Mouse (Mus musculus): ENCODE measurements at regions not wholly inside any gene's neighbourhood (a gene's known extent, or its start where the extent isn't known, plus 50 kb on each side); places are given as distances from the start of the nearest gene placed in this dataset.

DNA sequence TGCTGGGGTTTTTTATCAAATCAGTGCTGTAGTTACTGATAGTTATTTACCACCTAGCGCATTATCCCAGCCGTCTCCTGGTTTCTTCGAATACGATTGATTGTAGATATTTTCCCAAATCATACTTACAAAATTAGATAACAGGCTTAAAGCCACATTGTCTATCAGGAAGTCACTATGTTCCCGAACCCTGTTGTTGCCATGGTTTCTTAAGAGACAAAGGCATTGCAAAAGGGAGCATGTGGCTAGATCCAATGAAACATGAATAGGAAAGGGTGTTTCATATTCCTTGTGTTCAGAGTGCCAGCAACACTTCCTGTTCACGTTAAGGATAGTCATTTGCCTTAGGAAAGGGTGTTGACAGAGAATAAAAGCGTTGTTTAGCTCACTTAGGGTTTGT is 222.7 kb downstream of the Gm10260 start:
- DNase-seq (ENCODE audit: low spot score in 2 of 2): no peak
- intact Hi-C loops (cut with DNase I): no loop called here

DNA sequence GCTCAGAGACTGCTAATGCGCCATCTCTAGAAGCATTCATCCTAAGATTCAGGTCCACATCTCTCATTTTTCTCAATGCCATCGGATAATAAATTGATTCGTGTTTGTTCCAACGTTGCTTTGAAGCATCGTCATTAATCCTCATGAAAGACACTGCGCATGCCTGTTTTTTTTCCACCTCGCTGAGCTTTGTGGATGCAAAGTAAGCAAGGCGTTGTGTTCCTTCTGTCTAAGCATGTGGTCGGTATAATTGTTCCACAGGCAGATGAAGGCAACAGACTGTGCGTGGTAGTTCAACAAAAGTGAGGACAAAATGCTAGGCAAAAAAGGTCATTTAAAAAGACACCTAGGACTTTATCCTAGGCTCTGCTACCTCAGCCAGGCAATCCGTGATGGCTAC is 223.2 kb downstream of the Gm10260 start:
- intact Hi-C loops (cut with DNase I): no loop called here
- peak in 1 of 2 experiments; percentile 49 for DNase-seq (ENCODE audit: low spot score in 2 of 2)

DNA sequence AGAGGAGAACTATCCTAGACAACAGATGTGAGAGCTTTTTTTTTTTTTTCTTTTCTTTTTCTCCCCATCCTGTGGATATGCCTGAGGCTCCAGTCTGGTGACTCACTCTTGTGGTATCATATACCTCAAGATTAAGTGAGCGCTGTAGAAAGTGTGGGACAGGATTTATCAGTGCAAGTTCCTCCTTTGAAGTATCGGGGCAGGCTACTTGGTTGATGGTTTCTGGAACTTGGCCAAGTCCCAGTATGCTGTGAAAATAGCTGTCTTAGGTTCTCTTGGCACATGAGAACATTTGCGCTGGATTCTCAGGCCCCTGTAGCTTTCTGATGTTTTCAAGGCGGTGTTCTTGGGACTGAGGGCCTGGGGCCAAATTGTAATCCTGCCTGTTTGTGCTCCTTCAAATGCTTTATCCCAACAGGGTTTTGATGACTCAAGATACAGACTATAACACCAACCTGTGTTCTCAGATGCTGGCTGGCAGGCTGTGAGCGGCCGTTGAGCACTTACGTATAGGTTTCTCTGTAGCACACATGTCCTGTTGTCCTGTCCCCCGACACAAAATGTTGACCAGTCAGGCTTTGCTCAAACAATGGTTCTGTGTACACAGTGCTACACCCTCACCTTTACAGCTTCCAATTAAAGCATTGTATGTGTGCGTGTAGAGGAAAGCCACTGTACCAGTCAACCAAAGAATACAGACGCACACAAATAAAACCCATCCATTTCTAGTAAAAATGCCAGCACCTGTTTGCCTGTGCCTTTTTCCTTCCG is 226.4 kb downstream of the Gm10260 start:
- intact Hi-C loops (cut with DNase I): no loop called here
- DNase-seq (ENCODE audit: low spot score in 2 of 2): peak in 1 of 2 experiments; percentile 55

DNA sequence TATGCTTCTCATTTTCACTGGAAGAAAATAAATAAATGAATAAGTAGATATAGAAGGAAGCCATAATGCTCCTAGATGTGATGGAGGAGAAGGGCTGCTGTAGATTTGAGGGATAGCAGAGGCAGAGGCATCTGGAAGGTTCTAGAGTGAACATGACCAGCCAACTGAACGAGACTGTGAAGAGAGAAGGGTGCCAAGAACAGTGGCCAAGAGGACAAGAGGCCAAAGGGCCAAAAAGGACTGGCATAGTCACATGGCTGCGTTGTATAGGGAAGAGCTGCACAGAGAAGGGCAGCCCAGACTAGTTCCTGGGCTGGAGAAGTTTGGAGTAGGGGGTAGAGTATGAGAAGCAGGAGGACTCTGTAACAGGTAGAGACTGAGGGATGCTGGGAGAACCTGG is 229.3 kb downstream of the Gm10260 start:
- DNase-seq (ENCODE audit: low spot score in 2 of 2): no peak
- intact Hi-C loops (cut with DNase I): no loop called here

DNA sequence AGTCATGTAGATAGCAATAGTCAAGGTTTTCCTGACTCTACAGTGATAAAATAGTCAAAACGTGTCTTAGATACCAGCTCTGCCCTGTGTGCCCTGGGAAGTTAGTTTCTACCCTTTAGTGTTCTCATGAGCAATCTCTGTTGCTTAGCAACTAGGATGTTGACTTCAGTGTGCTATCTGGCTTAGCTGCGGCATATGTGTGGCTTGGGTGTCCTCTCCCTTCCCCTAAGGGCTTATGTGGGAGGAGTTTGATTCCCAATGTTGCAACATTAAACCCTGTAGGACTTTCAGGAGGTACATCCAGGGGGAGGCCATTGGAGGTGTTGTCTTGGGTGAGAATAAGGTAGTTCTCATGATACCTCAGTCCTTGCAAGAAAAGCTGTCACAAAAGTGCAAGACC is 229.9 kb downstream of the Gm10260 start:
- DNase-seq (ENCODE audit: low spot score in 2 of 2): no peak
- intact Hi-C loops (cut with DNase I): no loop called here

DNA sequence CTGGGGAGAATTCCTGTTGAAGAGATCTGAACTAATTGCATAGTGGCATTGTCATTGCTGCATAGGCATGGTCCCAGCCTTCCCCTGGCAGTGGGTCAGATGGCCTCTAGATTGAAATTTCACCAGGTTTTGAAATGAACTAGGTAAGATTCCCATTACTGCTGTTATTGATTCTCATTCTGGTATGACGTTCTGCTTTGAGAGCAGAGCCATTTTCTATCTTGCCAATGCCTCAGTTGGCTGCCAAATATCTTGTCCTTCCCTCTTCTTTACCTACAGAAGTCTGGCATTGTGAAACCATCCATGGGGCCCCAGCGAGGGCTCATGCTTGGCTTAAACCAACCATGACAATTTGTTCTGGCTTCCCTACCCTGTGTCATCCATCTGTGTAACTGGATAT is 232.5 kb downstream of the Gm10260 start:
- DNase-seq (ENCODE audit: low spot score in 2 of 2): no peak
- intact Hi-C loops (cut with DNase I): no loop called here

DNA sequence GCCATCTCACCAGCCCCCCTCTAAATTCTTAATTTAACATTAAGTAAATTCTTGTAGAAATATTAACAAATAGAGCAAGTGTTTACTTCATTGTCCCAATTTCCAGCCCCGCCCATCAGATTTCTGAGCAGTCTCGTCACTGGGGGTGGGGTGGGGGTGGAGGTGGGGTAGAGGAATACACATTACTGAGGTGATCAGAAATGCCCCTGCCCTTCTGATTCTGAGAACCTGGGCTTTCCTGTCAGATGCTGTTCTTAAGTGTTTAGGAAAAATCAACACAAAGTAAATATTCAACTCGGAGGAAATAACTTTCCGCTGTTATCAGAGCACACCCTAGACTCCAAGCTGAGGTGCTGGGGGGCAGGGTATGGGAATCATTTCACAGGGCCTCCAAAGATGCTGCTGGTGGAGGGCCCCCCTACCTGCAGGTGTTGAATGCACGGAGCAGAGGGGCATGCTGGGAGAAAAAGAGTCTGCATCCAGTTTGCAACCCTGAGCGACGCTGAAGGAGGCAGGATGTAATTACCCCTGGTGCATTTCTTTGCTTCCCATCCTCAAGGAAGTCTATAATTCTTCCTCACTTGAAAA is 235.5 kb downstream of the Gm10260 start:
- DNase-seq (ENCODE audit: low spot score in 2 of 2): no peak
- intact Hi-C loops (cut with DNase I): no loop called here

DNA sequence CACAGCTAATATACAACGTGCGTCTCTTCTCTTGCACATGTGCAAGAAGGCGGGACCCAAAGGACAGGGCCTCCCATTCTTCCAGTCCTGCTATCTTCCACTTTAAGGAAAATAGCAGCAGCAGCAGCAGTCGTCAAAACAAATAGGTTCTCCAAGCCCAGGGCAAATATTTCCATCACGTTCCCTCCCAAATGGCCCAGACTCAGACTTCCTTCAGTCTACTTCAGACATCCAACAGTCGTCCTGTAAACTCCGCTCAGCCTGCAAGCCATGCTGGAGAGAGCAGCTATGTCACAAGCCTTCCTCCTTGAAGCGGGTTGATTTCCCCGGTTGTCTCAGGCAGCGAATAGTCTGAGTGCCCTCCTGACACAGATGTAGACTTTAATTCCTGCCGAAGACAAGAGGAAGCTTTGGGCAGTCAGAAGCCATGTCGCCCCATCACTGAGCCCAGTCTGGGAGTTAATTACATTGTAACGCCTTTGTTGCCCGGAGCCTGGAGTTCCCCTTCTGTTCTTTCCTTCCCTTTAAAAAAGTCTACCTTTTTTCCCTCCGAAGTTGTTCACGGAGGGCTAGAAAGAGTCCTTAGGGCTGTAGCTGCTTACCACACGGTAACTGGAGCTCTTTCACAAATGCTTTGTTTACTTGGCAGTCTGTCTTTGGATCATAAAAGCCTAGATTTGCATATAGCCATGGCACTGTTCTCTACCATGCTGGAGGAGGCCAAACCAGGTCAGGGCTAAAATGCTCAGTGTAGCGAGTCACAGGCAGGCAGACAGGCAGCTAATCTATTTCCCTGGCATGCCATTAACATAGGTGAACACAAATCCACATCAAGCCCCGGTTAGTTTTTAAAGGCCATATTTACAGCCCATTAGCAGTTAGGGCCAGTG is 236.7 kb downstream of the Gm10260 start:
- intact Hi-C loops (cut with DNase I): no loop called here
- no peak for DNase-seq (ENCODE audit: low spot score in 2 of 2)

DNA sequence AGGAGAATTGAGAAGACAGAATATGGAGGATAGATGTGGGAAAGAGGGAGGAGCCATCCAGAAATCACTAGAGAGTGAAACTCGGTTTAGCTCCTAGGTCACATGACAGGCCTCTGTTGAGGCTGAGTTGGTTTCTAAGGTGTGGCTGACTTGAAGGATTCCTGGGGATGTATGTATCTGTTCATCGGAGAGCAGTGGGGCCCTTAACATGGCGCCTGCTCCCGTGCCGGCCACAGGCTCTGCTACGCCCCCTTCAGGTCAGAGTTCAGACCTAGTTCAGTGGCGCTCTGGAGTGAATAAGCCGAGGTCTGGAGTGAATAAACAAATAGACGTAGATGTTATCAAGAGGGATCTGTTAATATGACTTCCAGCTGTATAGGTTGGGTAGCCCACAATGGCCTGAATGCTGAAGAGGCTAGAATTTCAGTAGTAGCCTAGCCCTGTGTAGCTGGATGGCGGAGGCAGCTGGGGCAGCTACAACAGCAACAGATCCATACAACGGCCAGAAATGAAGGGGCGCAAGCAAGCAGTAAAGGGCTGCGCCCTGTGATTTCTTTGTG is 239.4 kb downstream of the Gm10260 start:
- no peak for DNase-seq (ENCODE audit: low spot score in 2 of 2)

DNA sequence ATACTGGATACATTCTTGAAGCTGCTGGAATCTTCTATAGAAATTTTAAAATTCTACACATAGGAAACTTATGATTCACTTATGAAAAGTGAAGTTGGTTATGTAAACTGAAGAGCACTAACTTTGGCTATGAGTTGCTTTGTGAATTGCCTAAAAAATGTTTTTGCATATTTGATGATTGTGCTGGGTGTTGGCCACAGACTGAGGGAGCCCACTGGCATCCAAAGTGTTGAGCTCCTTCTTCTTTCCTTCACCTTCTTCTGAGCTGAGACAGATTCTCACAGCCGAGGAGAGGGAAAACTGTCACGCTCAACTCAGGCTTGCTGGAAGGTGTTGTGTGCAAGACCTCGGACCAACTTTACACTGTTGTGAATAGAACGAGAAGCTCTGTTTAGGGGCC is 243.7 kb downstream of the Gm10260 start:
- intact Hi-C loops (cut with DNase I): no loop called here
- DNase-seq (ENCODE audit: low spot score in 2 of 2): no peak

More for the DNA sequence above, 239.4 kb downstream of the Gm10260 start:
- intact Hi-C loops (cut with DNase I): no loop called here

DNA sequence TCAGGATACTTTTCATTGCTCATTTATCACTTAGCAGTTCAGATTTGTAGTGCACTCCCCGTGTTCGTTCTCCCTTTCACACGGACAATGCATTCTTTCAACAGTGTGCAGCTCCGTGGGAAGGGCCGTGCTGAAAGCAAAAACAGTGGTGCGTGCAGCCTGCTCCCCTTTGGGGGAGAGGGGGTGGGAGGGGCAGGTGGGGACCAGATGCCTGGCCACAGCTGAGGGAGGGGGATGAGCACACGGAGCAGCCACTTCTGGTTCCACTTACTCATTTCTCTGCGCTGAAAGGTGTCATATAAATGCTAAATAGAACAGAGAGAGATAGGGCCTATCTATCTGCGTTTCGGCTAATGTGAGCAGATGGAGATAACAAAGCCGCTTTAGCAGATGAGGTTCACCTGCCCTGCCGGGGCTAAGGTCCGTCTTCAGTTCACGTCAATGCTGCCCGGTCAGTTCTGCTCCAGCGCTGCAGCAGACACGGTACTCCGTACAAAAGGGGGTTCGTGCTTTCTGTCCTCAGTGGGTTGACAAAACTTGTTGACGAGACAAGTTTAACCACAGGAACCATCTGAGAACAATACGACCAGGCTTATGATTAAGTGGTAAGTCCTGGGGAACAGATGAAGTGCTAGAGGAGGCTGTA is 245.9 kb downstream of the Gm10260 start:
- DNase-seq (ENCODE audit: low spot score in 2 of 2): no peak
- intact Hi-C loops (cut with DNase I): no loop called here

DNA sequence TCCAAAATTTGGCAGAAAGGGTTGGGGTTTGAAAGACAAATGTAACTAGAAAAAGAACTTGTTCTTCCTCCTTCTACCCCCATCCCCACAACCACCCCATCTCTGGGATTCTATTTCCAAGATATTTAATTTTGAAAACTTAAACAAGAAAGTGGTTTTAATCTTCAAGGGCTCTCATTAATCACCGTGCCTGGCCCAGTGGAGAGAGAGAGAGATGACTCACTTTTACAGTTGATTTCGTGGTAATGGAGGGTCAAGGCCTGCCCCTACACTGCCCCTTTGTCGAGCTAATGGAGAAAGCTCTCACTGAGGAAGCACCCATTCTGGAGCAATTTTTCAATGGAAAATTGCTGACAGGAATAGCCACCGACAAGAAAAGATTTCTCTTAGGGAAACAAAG is 247.9 kb downstream of the Gm10260 start:
- intact Hi-C loops (cut with DNase I): no loop called here
- no peak for DNase-seq (ENCODE audit: low spot score in 2 of 2)

DNA sequence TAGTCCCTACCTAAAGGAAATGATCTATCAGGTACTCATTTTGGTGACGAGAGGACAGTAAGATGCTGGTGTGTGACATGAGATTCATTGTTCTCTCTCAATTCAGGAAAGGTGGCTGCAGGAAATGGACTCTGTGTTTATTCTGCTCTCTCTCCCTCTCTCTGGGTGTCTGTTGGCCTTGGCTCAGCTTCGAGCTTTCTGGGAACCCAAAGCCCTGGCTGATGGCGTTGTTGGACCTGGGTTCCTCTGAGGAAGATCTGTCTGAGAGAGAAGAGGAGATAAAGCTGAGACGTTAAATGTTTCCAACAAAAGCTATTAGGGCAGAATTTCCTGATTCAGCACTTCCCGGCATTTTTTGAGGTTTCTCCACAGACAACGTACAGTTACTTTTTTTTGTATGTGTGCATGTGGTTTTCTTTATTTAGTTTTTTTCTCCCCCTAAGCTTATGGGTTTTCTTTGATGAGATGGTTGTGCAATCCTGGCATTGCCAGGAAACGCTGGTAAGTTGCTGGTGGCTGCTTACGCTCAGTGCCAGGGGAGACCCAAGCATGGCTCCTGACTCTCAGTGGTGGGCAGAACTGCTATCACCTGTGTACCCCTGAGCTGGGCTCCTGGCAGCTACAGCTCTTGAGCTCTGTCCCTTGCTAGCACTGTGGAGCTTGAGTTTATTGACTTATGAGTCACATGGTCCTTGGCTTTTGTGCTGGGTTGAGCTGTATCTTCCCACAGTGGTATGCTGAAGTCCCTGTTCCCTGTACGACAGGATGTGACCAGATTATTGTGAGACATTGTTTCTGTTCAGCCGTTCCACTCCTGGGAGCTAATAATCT is 249.8 kb downstream of the Gm10260 start:
- intact Hi-C loops (cut with DNase I): no loop called here

DNA sequence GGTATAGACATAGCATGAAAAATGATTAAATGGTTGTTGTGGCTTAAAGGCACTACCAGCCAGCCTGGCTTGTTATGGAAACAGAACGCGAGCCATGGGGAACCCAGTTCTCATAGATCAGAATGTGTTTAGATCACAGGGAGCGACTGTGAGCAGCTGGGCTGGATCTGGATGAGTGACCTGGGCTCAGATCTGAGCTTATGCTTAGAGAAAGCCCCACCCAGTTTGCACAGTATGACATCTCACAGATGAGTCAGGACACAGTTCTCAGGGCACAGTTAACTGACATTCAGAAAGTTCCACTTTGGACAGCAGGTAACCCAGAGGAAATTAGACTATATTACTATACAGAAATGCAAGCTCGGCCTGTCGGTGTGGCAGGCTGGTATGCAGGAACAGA is 255.5 kb downstream of the Gm10260 start:
- DNase-seq (ENCODE audit: low spot score in 2 of 2): no peak
- intact Hi-C loops (cut with DNase I): no loop called here

More for the DNA sequence above, 249.8 kb downstream of the Gm10260 start:
- DNase-seq (ENCODE audit: low spot score in 2 of 2): no peak

DNA sequence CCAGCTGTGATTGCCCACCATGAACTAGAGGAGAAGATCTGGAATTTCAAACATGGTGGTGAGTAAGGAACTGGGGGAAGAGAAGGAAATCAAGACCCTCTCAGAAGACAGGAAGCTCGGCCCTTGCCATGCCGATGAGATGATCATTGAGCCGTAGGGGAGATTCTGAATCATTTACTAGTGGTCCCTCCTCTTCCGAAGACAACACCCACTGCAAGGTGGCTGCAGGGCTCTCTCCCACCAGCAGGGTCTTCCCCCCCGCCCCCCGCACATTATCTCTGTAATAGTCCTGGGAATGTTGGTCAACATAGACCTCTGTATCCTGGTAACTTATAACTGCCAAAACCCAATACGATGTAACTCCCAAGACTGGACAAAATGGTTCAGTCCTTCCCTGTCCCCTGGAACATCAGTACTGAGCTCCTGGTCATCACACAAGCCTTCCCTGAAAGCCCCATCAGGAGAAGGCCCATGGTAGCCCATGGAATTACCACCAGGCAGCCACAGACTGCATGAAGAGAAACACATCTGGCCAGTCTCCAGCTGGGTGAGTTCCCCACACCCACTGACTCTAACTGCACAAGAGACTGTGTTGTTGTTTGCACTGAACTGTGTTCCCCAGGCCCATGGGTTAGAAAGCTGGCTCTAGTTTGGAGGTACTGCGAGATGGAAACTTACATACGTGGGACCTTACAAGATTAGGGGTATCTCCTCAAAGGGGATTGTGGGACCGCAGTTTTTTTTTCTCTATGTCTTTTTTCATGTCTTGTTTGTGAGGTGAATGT is 256.3 kb downstream of the Gm10260 start:
- DNase-seq (ENCODE audit: low spot score in 2 of 2): no peak
- intact Hi-C loops (cut with DNase I): no loop called here

DNA sequence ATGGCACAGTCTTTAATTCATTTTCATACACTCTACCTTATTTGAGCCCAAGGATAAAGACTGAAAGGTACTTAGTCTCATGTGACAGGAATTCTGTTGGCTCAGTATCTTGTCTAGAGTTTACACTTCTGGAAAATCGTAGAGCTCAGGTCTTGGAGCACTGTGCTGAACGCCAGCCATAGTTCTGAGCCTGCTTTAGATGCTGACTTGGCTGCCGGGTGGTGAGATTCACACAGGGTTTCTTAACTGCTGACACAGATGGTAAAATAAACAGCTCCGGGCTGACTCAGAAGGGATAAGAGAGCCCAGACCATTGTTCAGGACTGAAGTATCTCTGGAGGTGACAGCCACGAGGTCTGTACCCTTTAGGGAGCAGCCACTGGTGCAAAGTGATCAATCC is 257.0 kb downstream of the Gm10260 start:
- DNase-seq (ENCODE audit: low spot score in 2 of 2): no peak

DNA sequence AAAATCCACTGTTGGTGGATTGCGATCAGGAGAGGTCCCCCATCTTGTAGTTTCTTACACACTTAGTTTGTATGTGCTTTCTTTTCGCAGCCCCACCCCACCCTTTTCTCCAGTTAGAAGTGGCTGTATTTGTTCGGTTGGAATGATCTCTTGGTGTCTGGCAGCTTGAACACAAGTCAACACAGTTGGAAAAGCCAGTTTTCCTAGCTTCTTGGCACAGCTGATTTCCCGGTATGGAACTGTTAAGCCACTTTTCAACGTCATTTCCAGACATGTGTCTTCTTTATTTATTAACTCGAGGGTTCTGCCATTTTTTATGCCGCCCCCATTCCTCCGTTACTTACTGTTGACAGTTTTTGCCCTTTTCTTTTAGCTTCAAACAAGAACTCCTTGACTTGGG is 259.2 kb downstream of the Enc1 start:
- no peak for DNase-seq (ENCODE audit: low spot score in 2 of 2)
- intact Hi-C loops (cut with DNase I): no loop called here

More for the DNA sequence above, 257.0 kb downstream of the Gm10260 start:
- intact Hi-C loops (cut with DNase I): no loop called here

DNA sequence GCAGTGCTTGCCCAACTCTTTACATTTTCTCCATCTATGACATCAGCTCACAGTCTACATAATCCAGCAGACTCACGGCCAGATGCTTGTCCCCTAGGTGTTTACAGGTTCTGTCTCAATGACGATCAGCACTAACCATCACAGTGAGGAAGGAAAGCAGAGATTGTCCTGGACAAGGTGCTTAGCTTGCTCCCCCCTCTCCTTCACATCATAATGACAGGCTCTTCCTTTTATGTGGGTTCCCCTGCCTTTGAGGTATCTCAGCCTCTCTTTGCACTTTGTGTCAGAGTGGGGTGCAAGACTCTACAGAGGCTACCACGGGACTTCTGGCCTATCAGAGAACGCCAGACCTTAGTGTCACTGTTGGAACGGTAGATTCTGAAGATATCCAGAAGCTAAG is 258.1 kb downstream of the Enc1 start:
- intact Hi-C loops (cut with DNase I): no loop called here
- DNase-seq (ENCODE audit: low spot score in 2 of 2): no peak

Data from left cerebral cortex, postnatal 25 days (tissue).